Mouse (Mus musculus): ENCODE measurements around the gene Tns2. TPM values are rescaled to one million over a fixed set of nuclear protein-coding genes. Genes with fewer than 3 reads are reported as not detected.

The Tns2 gene
- total and polyA plus RNA-seq, 2 experiments from 2014 or later, result 5.0 to 8.4 TPM

GRCm38 (mm10) chr15:102080429-102080828, 19.8 kb upstream of the Tns2 start:
- Histone ChIP-seq H3K36me3 (ENCODE audit: insufficient read depth) (peaks cover 30% of the 10 kb centered on the region), H3K27ac (ENCODE audit: low read depth, low read length) (no peak overlapping the region), H3K9ac (no peak overlapping the region), H3K9me3 (ENCODE audit: low read length) (no peaks in the 10 kb centered on the region), H3K4me2 (ENCODE audit: low read depth) (no peak overlapping the region), H3K4me1 (ENCODE audit: insufficient read depth) (peaks cover 7% of the 10 kb centered on the region), H3K4me3 (ENCODE audit: low read depth, low read length) (no peak overlapping the region), H3K27me3 (ENCODE audit: insufficient read depth, low read length) (no peaks in the 10 kb centered on the region)
- DNase-seq, result no peak
- peak; percentile 31 for TF ChIP-seq CTCF (IDR thresholded peaks at IDR 0.05; ENCODE audit: low read depth)
- WGBS, result 58% methylated on average over 2 of the region's 2 CpGs
- no peak for ATAC-seq

- Histone ChIP-seq H3K27me3 (ENCODE audit: insufficient read depth, low read length) (no peaks in the 10 kb centered on the region), H3K4me2 (ENCODE audit: low read depth) (no peak overlapping the region), H3K4me3 (ENCODE audit: low read depth, low read length) (no peak overlapping the region), H3K4me1 (ENCODE audit: insufficient read depth) (no peaks in the 10 kb centered on the region), H3K36me3 (ENCODE audit: insufficient read depth) (peaks cover 43% of the 10 kb centered on the region), H3K9me3 (ENCODE audit: low read length) (no peaks in the 10 kb centered on the region), H3K27ac (ENCODE audit: low read depth, low read length) (no peak overlapping the region), H3K9ac (no peak overlapping the region)
- no peak for TF ChIP-seq CTCF (IDR thresholded peaks at IDR 0.05; ENCODE audit: low read depth)
- WGBS, result 95% methylated on average over 4 of the region's 4 CpGs
- ATAC-seq, result no peak
- no peak for DNase-seq
Measured at GRCm38 (mm10) chr15:102082148-102082547, 18.1 kb upstream of the Tns2 start.

- H3K4me2 ChIP-seq (ENCODE audit: low read depth), result no peak overlapping the region
- H3K4me1 ChIP-seq (ENCODE audit: insufficient read depth), result no peaks in the 10 kb centered on the region
- no peak overlapping the region for H3K27ac ChIP-seq (ENCODE audit: low read depth, low read length)
- H3K9ac ChIP-seq, result no peak overlapping the region
- ATAC-seq, result no peak
- DNase-seq, result no peak
- H3K4me3 ChIP-seq (ENCODE audit: low read depth, low read length), result no peak overlapping the region
- WGBS, result 87% methylated on average over 4 of the region's 4 CpGs
- H3K27me3 ChIP-seq (ENCODE audit: insufficient read depth, low read length), result no peaks in the 10 kb centered on the region
- peaks cover 52% of the 10 kb centered on the region for H3K36me3 ChIP-seq (ENCODE audit: insufficient read depth)
- TF ChIP-seq CTCF (IDR thresholded peaks at IDR 0.05; ENCODE audit: low read depth), result no peak
- no peaks in the 10 kb centered on the region for H3K9me3 ChIP-seq (ENCODE audit: low read length)
Measured at GRCm38 (mm10) chr15:102083028-102083427, 17.2 kb upstream of the Tns2 start.

- H3K4me3 ChIP-seq (ENCODE audit: low read depth, low read length), result no peak overlapping the region
- ATAC-seq, result no peak
- WGBS, result 85% methylated on average over 12 of the region's 12 CpGs
- no peaks in the 10 kb centered on the region for H3K27me3 ChIP-seq (ENCODE audit: insufficient read depth, low read length)
- peaks cover 94% of the 10 kb centered on the region for H3K36me3 ChIP-seq (ENCODE audit: insufficient read depth)
- TF ChIP-seq CTCF (IDR thresholded peaks at IDR 0.05; ENCODE audit: low read depth), result no peak
- no peaks in the 10 kb centered on the region for H3K4me1 ChIP-seq (ENCODE audit: insufficient read depth)
- H3K9ac ChIP-seq, result no peak overlapping the region
- H3K27ac ChIP-seq (ENCODE audit: low read depth, low read length), result no peak overlapping the region
- no peak for DNase-seq
- H3K9me3 ChIP-seq (ENCODE audit: low read length), result no peaks in the 10 kb centered on the region
- no peak overlapping the region for H3K4me2 ChIP-seq (ENCODE audit: low read depth)
Measured at GRCm38 (mm10) chr15:102089914-102090585, 10.2 kb upstream of the Tns2 start.

GRCm38 (mm10) chr15:102091063-102091679, 9.0 kb upstream of the Tns2 start:
- Histone ChIP-seq H3K4me3 (ENCODE audit: low read depth, low read length) (no peak overlapping the region), H3K4me2 (ENCODE audit: low read depth) (no peak overlapping the region), H3K9me3 (ENCODE audit: low read length) (no peaks in the 10 kb centered on the region), H3K9ac (no peak overlapping the region), H3K27ac (ENCODE audit: low read depth, low read length) (no peak overlapping the region), H3K36me3 (ENCODE audit: insufficient read depth) (peaks cover 96% of the 10 kb centered on the region), H3K4me1 (ENCODE audit: insufficient read depth) (no peaks in the 10 kb centered on the region), H3K27me3 (ENCODE audit: insufficient read depth, low read length) (no peaks in the 10 kb centered on the region)
- ATAC-seq (no peak), DNase-seq (no peak)
- TF ChIP-seq CTCF (IDR thresholded peaks at IDR 0.05; ENCODE audit: low read depth), result no peak
- WGBS, result 90% methylated on average over 12 of the region's 12 CpGs

- H3K4me3 ChIP-seq (ENCODE audit: low read depth, low read length), result no peak overlapping the region
- peaks cover 98% of the 10 kb centered on the region for H3K36me3 ChIP-seq (ENCODE audit: insufficient read depth)
- H3K9me3 ChIP-seq (ENCODE audit: low read length), result no peaks in the 10 kb centered on the region
- DNase-seq, result no peak
- no peak for TF ChIP-seq CTCF (IDR thresholded peaks at IDR 0.05; ENCODE audit: low read depth)
- no peak for ATAC-seq
- no peak overlapping the region for H3K27ac ChIP-seq (ENCODE audit: low read depth, low read length)
- 84% methylated on average over 1 of the region's 1 CpGs for WGBS
- no peaks in the 10 kb centered on the region for H3K27me3 ChIP-seq (ENCODE audit: insufficient read depth, low read length)
- no peak overlapping the region for H3K9ac ChIP-seq
- no peak overlapping the region for H3K4me2 ChIP-seq (ENCODE audit: low read depth)
- no peaks in the 10 kb centered on the region for H3K4me1 ChIP-seq (ENCODE audit: insufficient read depth)
Measured at GRCm38 (mm10) chr15:102091688-102092087, 8.5 kb upstream of the Tns2 start.

- DNase-seq, result no peak
- no peak for ATAC-seq
- 93% methylated on average over 4 of the region's 4 CpGs for WGBS
- Histone ChIP-seq H3K4me1 (ENCODE audit: insufficient read depth) (no peaks in the 10 kb centered on the region), H3K4me2 (ENCODE audit: low read depth) (no peak overlapping the region), H3K9me3 (ENCODE audit: low read length) (no peaks in the 10 kb centered on the region), H3K36me3 (ENCODE audit: insufficient read depth) (peaks cover 94% of the 10 kb centered on the region), H3K27me3 (ENCODE audit: insufficient read depth, low read length) (no peaks in the 10 kb centered on the region), H3K27ac (ENCODE audit: low read depth, low read length) (no peak overlapping the region), H3K4me3 (ENCODE audit: low read depth, low read length) (no peak overlapping the region), H3K9ac (no peak overlapping the region)
- no peak for TF ChIP-seq CTCF (IDR thresholded peaks at IDR 0.05; ENCODE audit: low read depth)
Measured at GRCm38 (mm10) chr15:102092222-102092621, 8.0 kb upstream of the Tns2 start.
